Mouse (Mus musculus): ENCODE measurements around the gene Prrt3.

The Prrt3 gene

DNA sequence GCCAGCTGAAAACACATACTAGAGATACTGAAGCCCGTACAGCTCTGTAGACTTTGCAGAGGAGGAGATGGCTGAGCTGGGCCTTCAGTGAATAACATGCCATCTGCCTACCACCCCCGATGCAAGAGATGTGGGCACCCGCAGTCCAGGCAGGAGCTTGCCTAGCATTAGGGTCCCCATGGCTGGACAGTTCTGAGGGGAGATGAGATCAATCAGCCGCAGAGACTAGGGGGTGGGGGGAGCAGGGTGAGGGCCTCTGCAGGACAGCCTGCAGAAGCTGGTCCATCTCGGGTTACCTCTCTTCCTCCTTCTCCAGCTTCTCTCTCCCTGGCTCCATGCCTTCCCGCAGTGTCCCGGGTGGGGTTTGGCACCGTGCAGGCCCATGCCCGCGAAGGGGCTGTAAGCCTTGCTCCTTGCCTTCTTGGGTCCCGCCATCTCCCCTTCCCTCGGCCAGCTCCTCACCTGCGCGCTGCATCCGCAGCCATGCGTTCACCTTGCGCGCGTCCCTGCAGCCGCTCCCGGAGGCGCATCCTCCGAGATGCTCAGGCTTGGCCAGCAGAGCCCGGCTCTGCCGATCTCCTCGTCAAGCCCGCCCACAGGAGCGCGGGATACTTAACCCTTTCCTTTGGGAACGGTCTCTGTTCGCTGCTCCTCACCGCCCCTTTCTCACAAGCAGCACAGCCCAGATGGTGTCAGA lies at the start of gene Prrt3:
Prrt3 (minus strand) TSS at position 544 of the 697 bp plus-strand sequence.
- DNase-seq (ENCODE audit: low spot score) = no peak

DNA sequence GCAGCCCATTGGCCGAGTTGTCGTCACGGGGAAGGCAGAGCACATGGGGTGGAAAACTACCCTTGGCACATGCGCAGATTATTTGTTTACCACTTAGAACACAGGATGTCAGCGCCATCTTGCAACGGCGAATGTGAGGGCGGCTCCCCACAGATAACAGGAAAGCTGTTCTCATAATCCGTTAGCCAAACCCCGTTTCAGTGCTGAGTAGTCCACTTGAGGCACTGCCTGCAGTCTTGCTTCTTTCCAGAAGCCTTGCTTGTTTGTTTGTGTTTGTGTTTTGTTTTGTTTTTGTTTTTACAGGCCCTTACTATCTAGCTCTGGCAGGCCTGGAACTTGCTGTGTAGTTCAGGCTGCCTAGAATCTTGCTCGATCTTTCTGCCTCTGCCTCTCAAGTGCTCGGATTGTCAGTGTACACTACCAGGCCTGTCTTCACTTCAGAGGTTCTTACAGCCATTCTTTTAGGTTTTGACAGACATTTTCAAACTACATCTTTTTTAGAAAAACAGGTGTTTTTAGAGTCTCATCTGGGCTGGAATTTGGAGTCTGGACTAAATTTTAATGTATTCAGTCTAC lies 42.3 kb upstream of the Prrt3 start:
- peak; percentile 11 for DNase-seq (ENCODE audit: low spot score)

DNA sequence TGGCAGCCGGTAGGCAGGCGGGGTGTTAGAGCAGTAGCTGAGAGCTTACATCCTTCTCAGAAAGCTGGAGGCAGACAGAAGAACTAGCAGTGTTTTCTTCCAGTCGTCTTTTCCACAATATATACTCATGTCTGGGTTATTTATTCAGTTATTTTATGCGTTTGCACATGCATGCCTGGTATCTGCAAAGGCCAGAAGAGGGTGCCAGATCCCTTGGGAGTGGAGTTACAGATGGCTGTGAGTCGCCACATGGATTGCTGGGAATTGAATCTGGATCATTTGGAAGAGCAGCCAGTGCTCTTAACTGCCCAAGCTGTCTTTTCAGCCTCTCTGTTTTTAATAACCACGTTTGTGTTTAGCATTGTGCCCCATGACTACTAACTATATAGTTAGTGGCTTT lies 39.9 kb upstream of the Prrt3 start:
- DNase-seq (ENCODE audit: low spot score) = no peak

DNA sequence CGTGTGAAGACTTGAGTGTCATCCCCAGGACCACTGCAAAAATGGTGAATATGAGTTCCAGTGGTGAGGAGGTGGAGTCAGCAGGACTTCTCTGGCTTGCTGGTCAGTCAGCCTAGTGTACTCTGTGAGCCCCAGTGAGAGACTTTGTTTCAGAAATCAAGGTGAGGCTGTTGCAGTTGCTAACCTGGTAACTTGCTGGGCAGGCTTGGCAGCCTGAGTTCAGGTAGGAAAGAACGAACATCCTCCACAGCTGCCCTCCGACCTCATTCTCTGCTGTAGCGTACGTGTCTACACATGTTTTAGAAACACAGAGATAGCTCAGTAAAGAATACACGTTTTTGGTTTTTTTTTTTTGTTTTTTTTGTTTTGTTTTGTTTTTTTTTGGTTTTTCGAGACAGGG lies 33.2 kb upstream of the Prrt3 start:
- DNase-seq (ENCODE audit: low spot score) = no peak

DNA sequence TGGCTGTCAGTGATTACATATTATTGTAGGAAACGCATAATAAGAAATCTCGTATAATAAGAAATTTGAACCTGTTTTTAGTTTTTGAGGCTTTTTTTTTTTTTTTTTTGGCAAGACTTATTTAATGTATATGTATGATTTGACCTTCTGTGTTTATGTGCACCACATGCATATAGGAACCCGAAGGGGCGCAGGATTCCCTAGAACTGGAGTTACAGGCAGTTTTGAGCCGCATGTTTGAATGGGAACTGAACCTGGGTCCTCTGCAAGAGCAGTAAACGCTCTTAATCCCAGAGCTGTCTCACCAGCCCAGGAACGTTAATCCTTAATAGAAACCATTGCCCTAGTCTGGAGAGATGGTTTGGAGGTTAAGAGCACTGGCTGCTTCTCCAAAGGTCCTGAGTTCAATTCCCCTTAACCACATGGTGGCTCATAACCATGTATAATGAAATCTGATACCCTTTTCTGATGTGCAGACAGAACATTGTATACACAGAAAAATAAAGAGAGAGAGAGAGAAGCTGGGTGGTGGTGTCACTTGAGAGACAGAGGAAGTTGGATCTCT lies 30.2 kb upstream of the Prrt3 start:
- DNase-seq (ENCODE audit: low spot score) = no peak

DNA sequence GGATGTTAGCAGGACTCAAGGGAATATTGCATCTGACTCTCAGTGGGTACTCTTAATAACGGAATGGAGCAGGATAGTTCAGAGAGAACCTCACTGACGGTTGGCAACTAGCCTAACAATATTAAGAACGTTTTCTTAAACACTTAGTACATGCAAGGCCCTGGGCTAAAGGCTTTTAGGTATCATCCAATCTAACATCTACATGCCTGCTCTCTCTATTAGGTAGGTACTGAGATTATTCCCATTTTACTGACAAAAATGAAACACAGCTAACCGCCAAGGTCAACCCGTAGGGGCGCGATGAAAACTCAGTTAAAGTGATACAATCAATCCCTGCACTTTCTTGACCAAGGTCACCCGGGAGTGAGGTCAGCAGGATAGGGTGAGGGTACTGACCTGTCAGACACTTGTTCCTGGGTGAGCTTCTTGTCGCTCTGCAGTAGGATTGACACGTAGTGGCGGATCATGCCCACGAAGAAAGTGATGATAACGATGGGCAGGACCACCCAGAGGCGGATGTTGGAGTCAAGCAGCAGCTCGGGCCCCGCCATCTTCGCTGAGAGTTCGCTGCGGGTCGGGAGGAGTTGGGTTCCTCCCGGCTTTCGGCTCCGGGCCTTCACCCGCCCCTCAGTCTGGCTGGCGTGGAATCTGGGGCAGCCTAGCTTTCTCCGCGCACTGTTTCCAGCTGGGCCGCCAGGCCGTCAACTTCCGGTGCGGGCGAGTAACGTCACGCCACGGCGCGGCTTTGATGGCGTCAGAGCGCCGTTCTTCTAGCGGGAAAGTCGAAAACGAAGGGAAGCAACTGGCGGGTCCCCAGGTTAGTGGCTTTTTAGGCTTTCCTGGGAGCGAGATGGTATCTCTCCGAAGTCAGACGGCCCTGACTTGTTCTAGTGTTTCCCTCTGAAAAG lies 29.5 kb upstream of the Prrt3 start, which contains the start of the genes Emc3 and Fancd2:
Emc3 (minus strand) TSS at position 721 of the 908 bp plus-strand sequence.
Fancd2 (plus strand) TSS at position 751 of the 908 bp plus-strand sequence.
- DNase-seq (ENCODE audit: low spot score) = peak; percentile 94

DNA sequence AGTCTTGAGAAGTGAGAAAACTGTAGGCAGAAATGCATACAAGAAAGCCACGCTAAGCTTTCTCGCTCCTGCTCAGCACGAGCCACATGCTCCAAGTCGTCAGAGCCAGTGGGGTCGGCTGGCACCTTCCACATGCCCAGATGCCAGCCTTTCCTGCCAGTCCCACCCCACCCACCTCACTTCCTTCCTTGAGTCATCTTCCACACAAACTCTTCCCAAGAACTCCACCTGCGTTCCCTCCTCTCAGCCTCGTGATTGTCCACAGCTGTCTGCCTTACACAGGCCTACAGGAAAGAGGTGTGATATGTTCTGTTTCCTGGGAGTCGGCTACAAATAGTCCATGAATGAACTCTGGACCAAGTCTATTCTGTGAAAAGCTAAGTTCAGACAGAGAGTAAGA lies 21.7 kb upstream of the Prrt3 start:
- no peak for DNase-seq (ENCODE audit: low spot score)

DNA sequence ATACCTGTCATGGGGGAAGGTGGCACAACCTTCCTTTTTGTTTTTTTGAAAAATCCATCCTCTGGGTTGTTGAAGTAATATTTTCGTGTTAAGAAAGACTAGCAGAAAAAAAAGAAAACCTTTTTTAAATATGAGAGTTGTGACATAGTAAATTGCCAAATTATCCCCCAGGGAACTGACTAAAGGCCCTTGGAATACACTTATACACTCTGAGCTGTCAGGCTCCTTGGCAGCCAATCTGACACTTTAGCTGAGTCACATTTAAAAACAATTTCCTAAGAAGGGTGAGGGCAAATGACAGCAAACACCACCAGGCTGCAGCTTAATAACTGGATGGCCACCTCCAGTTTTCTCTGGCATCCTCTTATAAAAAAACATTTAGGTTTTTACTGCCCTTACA lies 20.6 kb upstream of the Prrt3 start:
- no peak for DNase-seq (ENCODE audit: low spot score)

DNA sequence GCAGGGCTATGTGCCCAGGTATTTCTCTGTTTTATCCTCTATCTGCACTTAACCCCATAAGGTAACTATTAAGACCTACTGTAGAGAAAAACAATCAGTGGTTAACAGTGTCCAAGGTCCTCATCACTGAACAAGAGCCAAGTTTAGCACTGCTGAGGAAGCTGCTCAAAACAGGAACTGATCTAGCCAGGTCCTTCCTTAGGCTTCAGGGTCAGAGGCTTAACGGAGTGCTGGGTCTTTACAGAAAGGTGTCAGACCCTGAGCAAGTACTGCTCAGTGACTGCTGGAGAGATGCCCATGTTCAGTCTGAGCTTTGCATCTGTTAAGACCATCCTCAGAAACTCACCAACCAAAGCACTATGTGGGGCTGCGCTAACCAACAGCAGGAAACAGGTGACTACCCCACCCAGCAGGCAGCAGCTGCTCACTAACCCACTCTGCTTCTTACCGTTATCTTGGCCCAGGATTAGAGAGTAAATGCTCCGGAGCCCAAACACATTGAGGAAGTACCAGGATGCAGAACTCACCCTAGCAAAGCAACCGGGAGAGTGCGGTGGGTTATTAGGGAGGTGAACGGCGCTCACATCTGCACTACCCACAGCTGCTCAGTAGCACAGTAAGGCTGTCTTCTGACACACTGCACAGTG lies 15.8 kb upstream of the Prrt3 start:
- DNase-seq (ENCODE audit: low spot score) = no peak

DNA sequence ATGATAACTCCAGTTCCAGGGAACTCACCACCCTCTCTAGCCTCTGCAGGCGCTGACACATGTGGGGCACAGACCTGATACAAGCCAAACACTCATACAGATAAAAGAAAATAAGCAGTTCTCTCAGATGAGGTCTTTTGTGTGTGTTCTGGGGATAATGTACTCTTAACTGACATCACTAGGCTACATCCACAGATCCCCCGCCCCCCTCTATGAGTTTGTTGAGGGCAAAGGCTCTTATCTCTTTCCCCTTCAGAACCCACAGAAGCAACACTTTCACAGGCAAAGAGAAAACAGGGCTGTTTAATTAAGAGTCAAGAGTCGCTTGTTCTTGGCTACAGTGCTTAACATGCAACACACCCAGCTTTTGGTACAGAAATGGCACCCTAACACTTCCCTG lies 12.9 kb upstream of the Prrt3 start:
- DNase-seq (ENCODE audit: low spot score) = no peak

DNA sequence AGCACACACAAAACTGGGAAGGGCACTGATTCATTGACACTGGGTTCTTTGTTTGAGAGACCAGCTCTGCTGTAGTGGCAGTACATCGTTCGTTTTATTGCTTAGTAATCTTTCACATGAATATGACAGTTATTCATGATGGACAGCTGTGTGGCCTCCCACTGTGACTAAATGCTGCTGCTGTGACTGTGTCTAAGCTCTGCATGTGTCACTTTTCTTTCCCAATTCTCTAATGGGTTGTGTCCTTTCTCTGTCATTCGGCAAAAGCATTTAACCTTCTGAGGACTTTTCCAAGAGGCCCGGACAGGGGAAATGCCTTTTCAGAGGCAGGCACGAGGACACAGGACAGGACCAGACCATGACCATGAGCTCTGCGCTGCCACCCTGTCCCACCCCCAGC lies 12.2 kb upstream of the Prrt3 start:
- no peak for DNase-seq (ENCODE audit: low spot score)

DNA sequence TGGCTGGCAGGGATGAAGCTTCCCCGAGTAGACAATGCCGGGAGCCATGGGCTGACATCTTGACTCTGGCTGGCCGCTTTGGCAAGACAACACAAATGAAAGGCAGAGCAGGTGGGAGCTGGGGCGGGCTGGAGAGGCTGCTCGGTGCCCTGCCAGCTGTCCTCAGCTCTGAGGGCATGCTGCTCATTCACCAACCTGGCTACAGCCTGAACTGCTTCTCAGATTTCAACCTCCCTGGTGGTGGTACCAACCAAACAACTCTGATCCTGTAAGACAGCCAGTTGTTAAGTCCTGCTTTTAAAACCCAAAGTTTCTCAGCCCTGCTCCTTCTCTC lies 7.2 kb upstream of the Prrt3 start:
- DNase-seq (ENCODE audit: low spot score) = no peak

DNA sequence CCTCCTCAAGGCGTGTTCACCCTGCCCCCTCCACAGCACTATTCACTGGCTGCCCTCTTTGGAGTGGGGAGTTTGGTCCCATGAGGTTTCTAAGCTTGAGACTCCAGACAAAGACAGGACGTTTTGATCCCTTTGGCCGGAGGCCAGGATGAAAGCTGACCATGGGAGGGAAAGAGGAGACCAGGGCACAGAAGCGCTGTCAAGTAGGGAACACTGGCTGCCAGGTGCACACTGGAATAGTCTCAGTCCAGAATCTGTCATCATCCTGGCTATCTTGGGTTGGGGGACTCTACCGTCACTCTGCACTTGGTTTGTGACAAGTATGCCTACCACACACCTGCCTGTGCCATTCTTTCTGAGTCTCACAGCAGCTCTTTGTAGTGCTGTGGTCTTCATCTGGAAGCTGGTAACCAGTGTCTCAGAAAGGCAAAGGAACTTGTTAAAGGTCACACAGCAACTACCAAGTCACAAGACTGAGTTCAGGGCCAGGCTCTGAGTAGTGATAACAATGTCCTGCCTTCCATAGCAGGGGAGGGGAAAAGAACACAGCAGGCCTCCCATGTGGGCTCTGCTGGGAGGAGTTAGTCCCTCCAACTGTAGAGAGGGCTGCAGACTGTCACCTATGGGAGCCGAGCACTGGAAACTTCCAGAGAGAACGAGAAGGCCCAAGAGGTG lies 6.7 kb upstream of the Prrt3 start:
- DNase-seq (ENCODE audit: low spot score) = no peak

DNA sequence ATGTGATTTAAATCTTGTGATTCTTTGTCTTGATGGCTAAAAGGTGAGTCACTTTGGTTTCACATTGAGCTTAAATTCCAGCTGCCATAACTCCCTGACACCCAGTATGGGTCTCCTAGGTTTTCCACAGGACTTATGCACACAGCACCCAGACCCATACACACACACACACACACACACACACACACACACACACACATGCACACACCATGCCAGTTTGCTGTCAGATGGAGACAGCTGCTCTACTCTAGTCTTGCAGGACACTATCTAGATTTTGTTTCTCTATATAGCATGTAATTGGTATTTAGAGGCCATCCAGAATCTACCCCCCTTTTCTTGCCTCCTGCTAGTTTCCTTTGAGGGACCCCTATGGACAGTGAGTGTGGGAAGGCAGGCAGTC lies 5.4 kb upstream of the Prrt3 start:
- DNase-seq (ENCODE audit: low spot score) = no peak

DNA sequence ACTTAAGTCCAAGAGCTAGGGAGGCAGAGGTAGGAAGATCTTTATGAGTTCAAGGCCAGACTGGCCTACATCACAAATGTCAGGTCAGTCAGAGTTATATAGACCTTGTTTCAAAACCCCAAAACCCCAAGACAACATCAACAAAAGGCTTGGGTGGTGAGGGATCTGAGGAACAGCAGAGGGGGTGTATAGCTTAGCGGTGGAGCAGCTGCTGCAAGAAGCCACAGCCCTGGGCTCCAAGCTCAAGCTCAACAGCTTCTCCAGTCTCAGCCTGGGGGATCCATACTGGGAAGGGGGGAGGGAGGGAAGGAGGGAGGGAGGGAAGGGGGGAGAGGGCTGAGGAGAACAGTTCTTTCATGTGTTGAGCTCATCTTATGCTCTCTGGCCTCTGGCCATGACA lies 4.0 kb upstream of the Prrt3 start:
- no peak for DNase-seq (ENCODE audit: low spot score)

DNA sequence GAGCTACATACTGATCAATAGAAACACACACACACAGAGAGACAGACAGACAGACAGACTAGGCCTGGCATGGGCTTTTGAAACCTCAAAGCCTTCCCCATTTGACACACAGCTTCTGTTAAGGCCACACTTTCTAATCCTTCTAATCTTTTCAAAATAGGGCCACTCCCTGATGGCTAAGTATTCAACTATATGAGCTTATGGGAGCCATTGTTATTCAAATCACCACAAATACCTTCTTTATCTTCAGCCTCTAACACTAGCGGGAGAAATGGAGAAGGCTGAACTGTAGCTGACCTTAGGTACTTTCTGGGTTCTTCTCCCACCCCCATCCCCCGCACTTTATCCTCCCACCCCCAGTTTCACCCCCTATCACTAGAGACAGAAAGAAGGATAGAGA lies 1.1 kb upstream of the Prrt3 start:
- DNase-seq (ENCODE audit: low spot score) = no peak

DNA sequence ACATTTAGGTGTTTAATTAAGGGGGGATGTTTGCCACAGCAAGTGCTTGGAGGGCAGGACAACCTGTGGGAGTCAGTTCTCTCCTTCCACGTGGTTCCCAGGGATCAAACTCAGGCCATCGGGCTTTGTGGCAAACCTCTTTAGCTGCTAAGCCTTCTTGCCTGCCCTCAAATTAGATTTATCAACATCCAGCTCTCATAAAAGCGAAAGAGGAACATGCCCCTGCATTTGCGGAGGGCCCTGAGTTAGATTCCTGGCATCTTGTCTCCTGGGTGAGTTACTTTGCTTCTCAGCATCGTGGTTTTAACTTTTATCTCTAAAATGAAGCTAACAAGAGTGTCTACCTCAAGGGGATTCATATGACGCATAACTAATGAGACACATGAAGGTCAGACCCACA lies 2.4 kb downstream of the Prrt3 start:
- no peak for DNase-seq (ENCODE audit: low spot score)

DNA sequence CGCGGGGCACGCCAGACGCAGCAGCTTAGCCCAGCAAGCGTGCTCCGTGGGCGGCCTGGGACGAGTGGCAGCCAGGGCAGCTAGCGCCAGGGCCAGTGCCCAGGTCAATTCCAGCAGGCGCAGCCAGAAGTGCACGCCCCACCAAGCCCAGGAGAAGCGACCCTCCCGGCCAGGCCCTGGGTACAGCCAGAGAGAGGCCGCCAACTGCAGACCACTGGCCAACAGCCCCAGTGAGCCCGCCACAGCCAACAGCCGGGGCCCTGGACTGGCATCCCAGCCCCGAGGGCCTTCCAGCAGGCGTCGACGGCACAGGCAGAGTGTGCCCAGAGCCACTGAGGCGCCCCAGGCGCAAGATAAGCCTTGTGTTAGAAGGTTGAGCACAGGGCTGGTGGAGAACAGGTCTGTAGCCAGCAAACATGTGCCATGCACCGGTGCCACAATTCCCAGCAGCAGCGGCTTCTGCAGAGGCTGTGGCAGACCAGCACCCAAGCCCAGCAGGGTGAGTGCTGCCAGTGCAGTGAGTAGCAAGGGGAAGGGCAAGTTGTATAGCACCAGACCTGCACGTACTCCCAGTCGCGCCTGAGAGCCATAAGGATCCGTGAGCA lies 6.6 kb downstream of the Prrt3 start:
- no peak for DNase-seq (ENCODE audit: low spot score)

DNA sequence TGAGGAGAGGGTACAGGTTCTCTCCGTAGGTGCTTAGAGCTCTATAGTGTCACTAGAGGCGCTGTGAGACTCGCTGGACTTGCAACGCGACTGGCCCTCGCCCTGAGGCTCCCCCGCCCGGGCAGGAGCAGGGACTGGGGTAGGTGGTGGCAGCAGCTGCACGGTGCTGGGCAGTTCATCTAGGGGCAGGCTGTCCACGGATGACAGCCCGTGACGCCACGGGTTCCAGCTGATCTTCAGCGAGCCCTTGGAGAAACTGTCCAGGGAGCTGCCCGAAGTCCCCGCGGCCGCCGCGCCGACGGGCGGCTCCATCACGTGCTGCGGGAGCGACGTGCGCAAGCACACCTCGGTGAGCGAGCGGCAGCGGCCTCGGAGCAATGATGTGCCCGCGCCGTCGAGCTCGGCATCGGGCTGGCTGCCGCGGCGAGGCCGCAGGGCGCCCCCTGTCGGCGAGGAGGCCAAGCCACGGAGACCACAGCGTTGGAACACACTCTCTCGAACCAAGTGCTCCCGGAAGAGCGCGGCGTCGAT lies 7.4 kb downstream of the Prrt3 start:
- DNase-seq (ENCODE audit: low spot score) = peak; percentile 77

DNA sequence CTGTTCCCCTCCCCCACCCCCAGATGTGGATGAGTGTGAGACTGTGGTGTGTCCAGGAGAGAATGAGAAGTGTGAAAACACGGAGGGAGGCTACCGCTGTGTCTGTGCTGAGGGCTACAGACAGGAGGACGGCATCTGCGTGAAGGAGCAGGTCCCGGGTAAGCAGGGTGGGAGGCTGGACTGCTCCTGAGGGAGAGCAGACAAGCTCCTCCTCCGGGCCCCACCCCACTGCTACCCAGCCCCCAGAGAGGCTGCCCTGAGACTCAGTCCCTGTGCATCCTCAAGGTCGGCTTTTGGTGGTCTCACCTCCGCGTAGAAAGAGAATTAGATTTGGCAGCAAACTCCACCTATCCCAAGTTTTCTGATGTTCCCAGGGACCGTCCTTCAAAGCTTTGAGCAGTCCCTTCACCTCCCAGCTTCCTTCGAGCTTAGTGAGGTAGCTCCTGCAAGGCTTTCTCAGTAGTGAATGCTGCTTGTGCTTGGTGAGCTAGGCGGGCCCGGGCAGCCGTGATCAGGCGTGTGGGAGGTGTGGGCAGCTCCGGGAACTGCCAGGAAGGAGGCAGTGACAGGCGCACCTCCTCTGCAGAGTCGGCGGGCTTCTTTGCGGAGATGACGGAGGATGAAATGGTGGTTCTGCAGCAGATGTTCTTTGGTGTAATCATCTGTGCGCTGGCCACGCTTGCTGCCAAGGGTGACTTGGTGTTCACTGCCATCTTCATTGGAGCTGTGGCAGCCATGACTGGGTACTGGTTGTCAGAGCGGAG lies 9.4 kb downstream of the Prrt3 start:
- no peak for DNase-seq (ENCODE audit: low spot score)
